Mouse (Mus musculus) heart, postnatal 0 days (tissue): ENCODE measurements around the gene Tex14.

Experiments used
- CTCF ChIP-seq: IDR thresholded peaks from 2 replicates; pipeline ENCODE4 v1.5.1; 2016; ENCODE audit warnings: antibody characterized with exemption, control low read depth, low read depth
- EP300 ChIP-seq: IDR thresholded peaks from 2 replicates; pipeline ENCODE4 v1.6.1; 2016; ENCODE audit warnings: antibody characterized with exemption, low read depth

- TF ChIP-seq EP300 (no peak), CTCF (no peak)
Observed at GRCm38 (mm10) chr11:87384551-87384950, 20.3 kb upstream of the Tex14 start.
